Mouse (Mus musculus) cerebellum, adult 2 months (tissue): Measurements from ENCODE around the gene Gapvd1. TPM values are rescaled to one million over a fixed set of nuclear protein-coding genes. Genes with fewer than 3 reads are reported as not detected.

Experiments used
- DNase-seq, 2 experiments: peaks; one replicate each; pipeline ENCODE4 v3.0.0; 2021
- H3K27ac ChIP-seq: fragments of 200-500 bp; 2 replicates; pipeline ENCODE4 v1.5.1; 2012; ENCODE audit warnings: low read length, control low read depth, inconsistent platforms; ENCODE audit not compliant: insufficient read depth
- H3K27me3 ChIP-seq: fragments of 200-500 bp; 2 replicates; pipeline ENCODE4 v1.6.1; 2012; ENCODE audit warnings: inconsistent platforms, mild to moderate bottlenecking, low read length, moderate library complexity; ENCODE audit not compliant: control insufficient read depth, insufficient read depth
- H3K4me1 ChIP-seq: fragments of 200-500 bp; 2 replicates; pipeline ENCODE4 v1.6.1; 2011; ENCODE audit warnings: low read length; ENCODE audit not compliant: control insufficient read depth, insufficient read depth
- H3K4me3 ChIP-seq: fragments of 200-500 bp; replicated peaks from 2 replicates; pipeline ENCODE3; 2011; ENCODE audit warnings: mild to moderate bottlenecking, low read depth, low read length, control low read depth; ENCODE audit not compliant: insufficient read depth
- CTCF ChIP-seq: fragments of 200-500 bp; IDR thresholded peaks from 2 replicates; pipeline ENCODE4 v1.5.1; 2011; ENCODE audit warnings: low read depth, mild to moderate bottlenecking, control low read depth, low read length, moderate library complexity, borderline replicate concordance; ENCODE audit not compliant: insufficient read depth
- POLR2A ChIP-seq: fragments of 200-500 bp; IDR thresholded peaks from 2 replicates; pipeline ENCODE4 v1.6.1; 2011; ENCODE audit warnings: low read length, control low read depth, borderline replicate concordance; ENCODE audit not compliant: insufficient read depth
- WGBS: fragments of 180-500 bp; shearing (Covaris S2); methylation state at CpG from one replicate; pipeline ENCODE4 v1.1.7; 2018; 5-methylcytosine and 5-hydroxymethylcytosine counted together
- polyA plus RNA-seq: library from polyadenylated mRNA; depleted of rRNA; stranded (reverse); fragments of >200 nt; gene quantifications from 2 replicates; pipeline ENCODE4 v1.2.3, GENCODE M21; 2012; rRNA removed

Gapvd1 gene
- polyA plus RNA-seq, 1 experiment = 49.4 TPM

- Histone ChIP-seq H3K27ac (no peak overlapping the region), H3K4me3 (no peak overlapping the region), H3K4me1 (no peaks in the 10 kb centered on the region), H3K27me3 (no peaks in the 10 kb centered on the region)
- TF ChIP-seq CTCF (no peak), POLR2A (no peak)
- 65% methylated on average over 14 of the region's 14 CpGs for WGBS
- no peak for DNase-seq
Observed at GRCm38 (mm10) chr2:34635249-34636165, 119.5 kb downstream of the Gapvd1 start.

- Histone ChIP-seq H3K4me3 (no peak overlapping the region), H3K27ac (no peak overlapping the region), H3K27me3 (no peaks in the 10 kb centered on the region), H3K4me1 (peaks cover 9% of the 10 kb centered on the region)
- WGBS = 80% methylated on average over 12 of the region's 12 CpGs
- no peak for TF ChIP-seq POLR2A
- no peak for TF ChIP-seq CTCF
- no peak for DNase-seq
Observed at GRCm38 (mm10) chr2:34632051-34632450, 123.0 kb downstream of the Gapvd1 start.

- Histone ChIP-seq H3K27me3 (no peaks in the 10 kb centered on the region), H3K4me1 (peaks cover 9% of the 10 kb centered on the region), H3K27ac (no peak overlapping the region), H3K4me3 (no peak overlapping the region)
- no peak for TF ChIP-seq POLR2A
- no peak for TF ChIP-seq CTCF
- DNase-seq = no peak
- 83% methylated on average over 6 of the region's 6 CpGs for WGBS
Observed at GRCm38 (mm10) chr2:34630445-34630844, 124.6 kb downstream of the Gapvd1 start.

GRCm38 (mm10) chr2:34629758-34630157 lies 125.3 kb downstream of the Gapvd1 start:
- H3K27me3 ChIP-seq = no peaks in the 10 kb centered on the region
- no peak overlapping the region for H3K27ac ChIP-seq
- TF ChIP-seq CTCF (no peak), POLR2A (no peak)
- no peak overlapping the region for H3K4me3 ChIP-seq
- DNase-seq = no peak
- WGBS = 54% methylated on average over 7 of the region's 7 CpGs
- peaks cover 9% of the 10 kb centered on the region for H3K4me1 ChIP-seq

- TF ChIP-seq POLR2A (no peak), CTCF (no peak)
- DNase-seq = no peak
- Histone ChIP-seq H3K27me3 (no peaks in the 10 kb centered on the region), H3K27ac (no peak overlapping the region), H3K4me1 (peaks cover 9% of the 10 kb centered on the region), H3K4me3 (no peak overlapping the region)
- 40% methylated on average over 4 of the region's 4 CpGs for WGBS
Observed at GRCm38 (mm10) chr2:34628903-34629540, 126.0 kb downstream of the Gapvd1 start.

GRCm38 (mm10) chr2:34627328-34628226 lies 127.5 kb downstream of the Gapvd1 start:
- TF ChIP-seq POLR2A (no peak), CTCF (no peak)

More at GRCm38 (mm10) chr2:34627328-34628226, 127.5 kb downstream of the Gapvd1 start:
- 77% methylated on average over 17 of the region's 17 CpGs for whole genome bisulfite sequencing
- no peak for DNase-seq
- H3K4me1 ChIP-seq = peaks cover 20% of the 10 kb centered on the region
- no peak overlapping the region for H3K27ac ChIP-seq
- H3K27me3 ChIP-seq = no peaks in the 10 kb centered on the region
- H3K4me3 ChIP-seq = no peak overlapping the region

Other genes with a start within 250 kb of the Gapvd1 start
- gene Hspa5, start 16.7 kb upstream of the Gapvd1 start, polyA plus RNA-seq = 226 and 249 TPM in 2 replicates
- gene Rabepk, start 44.7 kb upstream of the Gapvd1 start, polyA plus RNA-seq = 43.2 and 46.8 TPM in 2 replicates
- 71.4 and 77.5 TPM in 2 replicates for gene Fbxw2, start 71.1 kb upstream of the Gapvd1 start, polyA plus RNA-seq
- not detected in 2 replicates for gene Gm34653, start 77.8 kb upstream of the Gapvd1 start, polyA plus RNA-seq
- gene Cutal, start 119.2 kb upstream of the Gapvd1 start, polyA plus RNA-seq = 0.88 and 0.89 TPM in 2 replicates
- 47.9 and 52.9 TPM in 2 replicates for gene Psmd5, start 119.7 kb upstream of the Gapvd1 start, polyA plus RNA-seq
- gene Phf19, start 158.8 kb upstream of the Gapvd1 start, polyA plus RNA-seq = 1.7 and 2.2 TPM in 2 replicates
- 8.4 and 9.1 TPM in 2 replicates for gene Traf1, start 206.5 kb upstream of the Gapvd1 start, polyA plus RNA-seq